Mouse (Mus musculus) forebrain, postnatal 0 days (tissue): ENCODE data around the gene Rhcg. TPM values are rescaled to one million over a fixed set of nuclear protein-coding genes. Genes with fewer than 3 reads are reported as not detected.
A peak's percentile ranks its signal among the peaks of the same experiment; 100 is the strongest.

Experiments used
- ATAC-seq: fragments of 200-750 bp; cut with Nextera tagmentation; 2 replicates; pipeline ENCODE4 v1.8.0; 2017; ENCODE audit warnings: mild to moderate bottlenecking, moderate library complexity
- DNase-seq: peaks from one replicate; pipeline ENCODE4 v3.0.0-alpha.2; 2015
- H3K27ac ChIP-seq: fragments of 300-500 bp; sonication (generic); 2 replicates; pipeline ENCODE4 v1.5.1; 2014; ENCODE audit warnings: low read depth, mild to moderate bottlenecking, antibody characterized with exemption, low read length, moderate library complexity, mixed read lengths
- H3K27me3 ChIP-seq: fragments of 300-500 bp; sonication (generic); 2 replicates; pipeline ENCODE4 v1.6.1; 2014; ENCODE audit warnings: mild to moderate bottlenecking, low read length, mixed read lengths; ENCODE audit not compliant: insufficient read depth
- H3K36me3 ChIP-seq: fragments of 300-500 bp; sonication (generic); 2 replicates; pipeline ENCODE4 v1.6.1; 2014; ENCODE audit warnings: mild to moderate bottlenecking, moderate library complexity; ENCODE audit not compliant: insufficient read depth
- H3K4me1 ChIP-seq: fragments of 300-500 bp; sonication (generic); 2 replicates; pipeline ENCODE4 v1.6.1; 2014; ENCODE audit warnings: antibody characterized with exemption; ENCODE audit not compliant: insufficient read depth
- H3K4me2 ChIP-seq: fragments of 300-500 bp; sonication (generic); 2 replicates; pipeline ENCODE4 v1.6.1; 2014; ENCODE audit warnings: low read depth, mild to moderate bottlenecking, moderate library complexity
- H3K4me3 ChIP-seq: fragments of 300-500 bp; sonication (generic); 2 replicates; pipeline ENCODE4 v1.5.1; 2014; ENCODE audit warnings: low read depth, low read length, mixed read lengths
- H3K9ac ChIP-seq: fragments of 300-500 bp; sonication (generic); 2 replicates; pipeline ENCODE4 v1.6.1; 2014; ENCODE audit warnings: mild to moderate bottlenecking
- H3K9me3 ChIP-seq: fragments of 300-500 bp; sonication (generic); 2 replicates; pipeline ENCODE4 v1.6.1; 2016; ENCODE audit warnings: low read length
- CTCF ChIP-seq: sonication (generic); IDR thresholded peaks from 2 replicates; pipeline ENCODE4 v1.5.1; 2016; ENCODE audit warnings: antibody characterized with exemption, control low read depth, low read depth
- WGBS: fragments of 180-500 bp; shearing (Covaris S2); extraction: QIAGEN DNeasy Blood & Tissue Kit; methylation state at CpG from one replicate; pipeline ENCODE4 v1.1.7; 2014; 5-methylcytosine and 5-hydroxymethylcytosine counted together
- polyA plus RNA-seq: library from polyadenylated mRNA; unstranded; fragments of >200 nt; fragmentation: Nextera tagmentation; extraction: Ambion mirVana; gene quantifications from 2 replicates; pipeline ENCODE4 v1.2.1, GENCODE M21; 2015
- total RNA-seq: library from RNA; depleted of rRNA; stranded (reverse); fragments of >200 nt; gene quantifications from 2 replicates; pipeline ENCODE4 v1.2.3, GENCODE M21; 2014

Gene Rhcg
- total and polyA plus RNA-seq, 2 experiments from 2014 or later, result 2.0 to 4.3 TPM

- Histone ChIP-seq H3K9ac (no peak overlapping the region), H3K4me1 (no peaks in the 10 kb centered on the region), H3K4me3 (no peak overlapping the region), H3K9me3 (no peaks in the 10 kb centered on the region), H3K4me2 (no peak overlapping the region), H3K36me3 (no peaks in the 10 kb centered on the region), H3K27me3 (no peaks in the 10 kb centered on the region), H3K27ac (no peak overlapping the region)
- WGBS, result 64% methylated on average over 1 of the region's 1 CpGs
- ATAC-seq, result no peak
- no peak for DNase-seq
- no peak for TF ChIP-seq CTCF
These were observed 36.7 kb upstream of the Rhcg start for GRCm38 (mm10) chr7:79654185-79654584.

GRCm38 (mm10) chr7:79649005-79649404 is 31.5 kb upstream of the Rhcg start:
- Histone ChIP-seq H3K27me3 (no peaks in the 10 kb centered on the region), H3K9me3 (no peaks in the 10 kb centered on the region), H3K27ac (no peak overlapping the region), H3K4me1 (no peaks in the 10 kb centered on the region), H3K4me3 (no peak overlapping the region), H3K4me2 (no peak overlapping the region), H3K9ac (no peak overlapping the region), H3K36me3 (no peaks in the 10 kb centered on the region)
- ATAC-seq, result peak; percentile 34; the same call in 1 of the 2 replicates
- DNase-seq, result peak; percentile 79
- TF ChIP-seq CTCF, result peak; percentile 81
- WGBS, result 5% methylated on average over 3 of the region's 3 CpGs

- no peaks in the 10 kb centered on the region for H3K9me3 ChIP-seq
- no peak for TF ChIP-seq CTCF
- H3K36me3 ChIP-seq, result no peaks in the 10 kb centered on the region
- H3K27ac ChIP-seq, result no peak overlapping the region
- no peak overlapping the region for H3K4me2 ChIP-seq
- WGBS, result 90% methylated on average over 3 of the region's 3 CpGs
- DNase-seq, result no peak
- H3K9ac ChIP-seq, result no peak overlapping the region
- H3K27me3 ChIP-seq, result no peaks in the 10 kb centered on the region
- no peak overlapping the region for H3K4me3 ChIP-seq
- no peaks in the 10 kb centered on the region for H3K4me1 ChIP-seq
- ATAC-seq, result no peak
These were observed 29.8 kb upstream of the Rhcg start for GRCm38 (mm10) chr7:79647233-79647632.

- H3K9ac ChIP-seq, result no peak overlapping the region
- 35% methylated on average over 13 of the region's 13 CpGs for WGBS
- H3K27me3 ChIP-seq, result no peaks in the 10 kb centered on the region; the same call in 1 of the 2 replicates
- ATAC-seq (no peak), DNase-seq (no peak)
- no peak for TF ChIP-seq CTCF
- H3K4me2 ChIP-seq, result no peak overlapping the region
- H3K9me3 ChIP-seq, result no peaks in the 10 kb centered on the region
- no peaks in the 10 kb centered on the region for H3K36me3 ChIP-seq
- H3K4me1 ChIP-seq, result no peaks in the 10 kb centered on the region
- no peak overlapping the region for H3K4me3 ChIP-seq
- no peak overlapping the region for H3K27ac ChIP-seq
These were observed 14.4 kb upstream of the Rhcg start for GRCm38 (mm10) chr7:79631773-79632348.

GRCm38 (mm10) chr7:79628271-79628913 is 10.9 kb upstream of the Rhcg start:
- no peak for TF ChIP-seq CTCF
- Histone ChIP-seq H3K4me3 (no peak overlapping the region), H3K9me3 (no peaks in the 10 kb centered on the region), H3K4me2 (no peak overlapping the region), H3K27me3 (no peaks in the 10 kb centered on the region), H3K9ac (no peak overlapping the region), H3K36me3 (no peaks in the 10 kb centered on the region), H3K4me1 (no peaks in the 10 kb centered on the region), H3K27ac (no peak overlapping the region)
- WGBS, result 69% methylated on average over 4 of the region's 4 CpGs
- ATAC-seq (no peak), DNase-seq (no peak)

- no peaks in the 10 kb centered on the region for H3K36me3 ChIP-seq
- no peak overlapping the region for H3K4me2 ChIP-seq
- TF ChIP-seq CTCF, result no peak
- no peak overlapping the region for H3K27ac ChIP-seq
- ATAC-seq (peak; percentile 34; the same call in 1 of the 2 replicates), DNase-seq (no peak)
- H3K9ac ChIP-seq, result no peak overlapping the region
- 52% methylated on average over 5 of the region's 5 CpGs for WGBS
- no peak overlapping the region for H3K4me3 ChIP-seq
- H3K27me3 ChIP-seq, result no peaks in the 10 kb centered on the region
- no peaks in the 10 kb centered on the region for H3K4me1 ChIP-seq
- no peaks in the 10 kb centered on the region for H3K9me3 ChIP-seq
These were observed 8.7 kb upstream of the Rhcg start for GRCm38 (mm10) chr7:79626170-79626569.

- H3K9me3 ChIP-seq, result no peaks in the 10 kb centered on the region
- H3K9ac ChIP-seq, result no peak overlapping the region
- no peaks in the 10 kb centered on the region for H3K36me3 ChIP-seq
- TF ChIP-seq CTCF, result no peak
- WGBS, result 70% methylated on average over 8 of the region's 8 CpGs
- ATAC-seq (no peak), DNase-seq (no peak)
- H3K4me3 ChIP-seq, result no peak overlapping the region
- no peaks in the 10 kb centered on the region for H3K27me3 ChIP-seq
- H3K4me1 ChIP-seq, result no peaks in the 10 kb centered on the region
- no peak overlapping the region for H3K4me2 ChIP-seq
- H3K27ac ChIP-seq, result no peak overlapping the region
These were observed 5.6 kb upstream of the Rhcg start for GRCm38 (mm10) chr7:79623086-79623485.
